Mouse (Mus musculus) ovary, postnatal 10 days (tissue): ENCODE results near the gene Trpm5.
A peak's percentile ranks its signal among the peaks of the same experiment; 100 is the strongest.

ENCODE experiments used
- DNase-seq: peaks from one replicate; pipeline ENCODE4 v3.0.0; 2022; ENCODE audit warnings: low spot score

Gene Trpm5

GRCm38 (mm10) chr7:143105258-143105897 is 10.9 kb upstream of the Trpm5 start:
- DNase-seq = no peak

- DNase-seq = no peak
Observed at GRCm38 (mm10) chr7:143100759-143101158, 6.3 kb upstream of the Trpm5 start.

- peak; percentile 1 for DNase-seq
Observed at GRCm38 (mm10) chr7:143095554-143095907, 1.1 kb upstream of the Trpm5 start.

GRCm38 (mm10) chr7:143093847-143094246 is 595 bp downstream of the Trpm5 start:
- peak; percentile 1 for DNase-seq

- peak; percentile 34 for DNase-seq
Observed at GRCm38 (mm10) chr7:143087070-143087579, 7.3 kb downstream of the Trpm5 start.

GRCm38 (mm10) chr7:143086366-143086765 is 8.1 kb downstream of the Trpm5 start:
- DNase-seq = peak; percentile 57

GRCm38 (mm10) chr7:143083708-143084107 is 10.7 kb downstream of the Trpm5 start:
- no peak for DNase-seq

GRCm38 (mm10) chr7:143082024-143082423 is 12.4 kb downstream of the Trpm5 start:
- DNase-seq = no peak

GRCm38 (mm10) chr7:143077351-143077750 is 17.1 kb downstream of the Trpm5 start:
- DNase-seq = no peak

- no peak for DNase-seq
Observed at GRCm38 (mm10) chr7:143075394-143075793, 19.0 kb downstream of the Trpm5 start.

- no peak for DNase-seq
Observed at GRCm38 (mm10) chr7:143073086-143073485, 21.4 kb downstream of the Trpm5 start.

- DNase-seq = no peak
Observed at GRCm38 (mm10) chr7:143072605-143073004, 21.8 kb downstream of the Trpm5 start.

- DNase-seq = no peak
Observed at GRCm38 (mm10) chr7:143070506-143071070, 23.9 kb downstream of the Trpm5 start.

GRCm38 (mm10) chr7:143069751-143070400 is 24.6 kb downstream of the Trpm5 start:
- DNase-seq = no peak

GRCm38 (mm10) chr7:143068882-143069591 is 25.4 kb downstream of the Trpm5 start, which contains the start of gene Tssc4:
TSS of gene Tssc4 (plus strand) at chr7:143069249.
- peak; percentile 83 for DNase-seq

- no peak for DNase-seq
Observed at GRCm38 (mm10) chr7:143068316-143068881, 26.0 kb downstream of the Trpm5 start.

- DNase-seq = no peak
Observed at GRCm38 (mm10) chr7:143067897-143068296, 26.5 kb downstream of the Trpm5 start.

- DNase-seq = no peak
Observed at GRCm38 (mm10) chr7:143067469-143067868, 27.0 kb downstream of the Trpm5 start.

GRCm38 (mm10) chr7:143065692-143066091 is 28.8 kb downstream of the Trpm5 start:
- no peak for DNase-seq

- DNase-seq = no peak
Observed at GRCm38 (mm10) chr7:143064226-143064625, 30.2 kb downstream of the Trpm5 start.

GRCm38 (mm10) chr7:143062704-143063103 is 31.7 kb downstream of the Trpm5 start:
- no peak for DNase-seq

GRCm38 (mm10) chr7:143059202-143059870 is 35.1 kb downstream of the Trpm5 start:
- DNase-seq = no peak
